Mouse (Mus musculus) limb, embryonic 15.5 days (tissue): Measurements from ENCODE around the gene Trpc4ap. TPM values are rescaled to one million over a fixed set of nuclear protein-coding genes. Genes with fewer than 3 reads are reported as not detected.

Experiments
- ATAC-seq: fragments of 200-750 bp; cut with Nextera tagmentation; 2 replicates; pipeline ENCODE4 v1.8.0; 2017; ENCODE audit warnings: low read depth, moderate TSS enrichment; ENCODE audit not compliant: insufficient number of reproducible peaks, low FRiP score, low TSS enrichment
- H3K27ac ChIP-seq: fragments of 300-500 bp; sonication (generic); 2 replicates; pipeline ENCODE4 v1.5.1; 2015; ENCODE audit warnings: moderate library complexity, mild to moderate bottlenecking, inconsistent platforms
- H3K27me3 ChIP-seq: fragments of 300-500 bp; sonication (generic); 2 replicates; pipeline ENCODE4 v1.6.1; 2015; ENCODE audit warnings: inconsistent platforms
- H3K36me3 ChIP-seq: fragments of 300-500 bp; sonication (generic); 2 replicates; pipeline ENCODE4 v1.6.1; 2015; ENCODE audit warnings: inconsistent platforms
- H3K4me1 ChIP-seq: fragments of 300-500 bp; sonication (generic); 2 replicates; pipeline ENCODE4 v1.6.1; 2015; ENCODE audit warnings: inconsistent platforms
- H3K4me2 ChIP-seq: fragments of 300-500 bp; sonication (generic); 2 replicates; pipeline ENCODE4 v1.6.1; 2015; ENCODE audit warnings: mild to moderate bottlenecking, inconsistent platforms
- H3K4me3 ChIP-seq: fragments of 300-500 bp; sonication (generic); 2 replicates; pipeline ENCODE4 v1.5.1; 2015; ENCODE audit warnings: mild to moderate bottlenecking, inconsistent platforms
- H3K9ac ChIP-seq: fragments of 300-500 bp; sonication (generic); 2 replicates; pipeline ENCODE4 v1.6.1; 2015; ENCODE audit warnings: inconsistent platforms
- H3K9me3 ChIP-seq: fragments of 300-500 bp; sonication (generic); 2 replicates; pipeline ENCODE4 v1.6.1; 2016; ENCODE audit warnings: inconsistent platforms
- WGBS: fragments of 180-500 bp; shearing (Covaris S2); methylation state at CpG from one replicate; pipeline ENCODE4 v1.1.7; 2015; 5-methylcytosine and 5-hydroxymethylcytosine counted together
- polyA plus RNA-seq: library from polyadenylated mRNA; unstranded; fragments of >200 nt; fragmentation: Nextera tagmentation; extraction: Ambion mirVana; gene quantifications from 2 replicates; pipeline ENCODE4 v1.2.1, GENCODE M21; 2015

The Trpc4ap gene
- polyA plus RNA-seq, 1 experiment from 2014 or later = 141 TPM

GRCm38 (mm10) chr2:155603707-155604106 is 88.5 kb downstream of the Trpc4ap start:
- H3K36me3 ChIP-seq = no peaks in the 10 kb centered on the region
- H3K9me3 ChIP-seq = no peaks in the 10 kb centered on the region
- no peaks in the 10 kb centered on the region for H3K4me1 ChIP-seq
- no peak overlapping the region for H3K9ac ChIP-seq
- no peak overlapping the region for H3K4me3 ChIP-seq
- ATAC-seq = no peak
- WGBS = 77% methylated on average over 3 of the region's 3 CpGs
- no peak overlapping the region for H3K4me2 ChIP-seq
- H3K27ac ChIP-seq = no peak overlapping the region
- no peaks in the 10 kb centered on the region for H3K27me3 ChIP-seq

GRCm38 (mm10) chr2:155595516-155595915 is 96.7 kb downstream of the Trpc4ap start:
- Histone ChIP-seq H3K4me3 (no peak overlapping the region), H3K9ac (no peak overlapping the region), H3K9me3 (no peaks in the 10 kb centered on the region), H3K4me1 (peaks cover 9% of the 10 kb centered on the region), H3K27me3 (no peaks in the 10 kb centered on the region), H3K36me3 (no peaks in the 10 kb centered on the region), H3K27ac (no peak overlapping the region), H3K4me2 (no peak overlapping the region)
- WGBS = 76% methylated on average over 6 of the region's 6 CpGs
- no peak for ATAC-seq

GRCm38 (mm10) chr2:155592854-155593283 is 99.3 kb downstream of the Trpc4ap start:
- H3K9me3 ChIP-seq = no peaks in the 10 kb centered on the region
- peak overlapping the region; percentile 69 for H3K4me2 ChIP-seq
- H3K27ac ChIP-seq = peak overlapping the region; percentile 57; the same call in 1 of the 2 replicates
- no peaks in the 10 kb centered on the region for H3K36me3 ChIP-seq
- no peak for ATAC-seq
- WGBS = 0% methylated on average over 9 of the region's 9 CpGs
- no peaks in the 10 kb centered on the region for H3K27me3 ChIP-seq
- H3K4me3 ChIP-seq = peak overlapping the region; percentile 63
- H3K9ac ChIP-seq = peak overlapping the region; percentile 69; the same call in 1 of the 2 replicates
- peaks cover 9% of the 10 kb centered on the region for H3K4me1 ChIP-seq

GRCm38 (mm10) chr2:155592137-155592853 is 99.9 kb downstream of the Trpc4ap start, which contains the start of gene Gss:
Gene Gss, minus strand, starts transcription at chr2:155592810.
- peak; percentile 89 for ATAC-seq
- Histone ChIP-seq H3K4me3 (peak within 1 kb of the TSS; percentile 63), H3K9ac (peak within 1 kb of the TSS; percentile 69), H3K9me3 (no peaks in the 10 kb centered on the region), H3K27ac (peak within 1 kb of the TSS; percentile 90), H3K27me3 (no peaks in the 10 kb centered on the region), H3K4me1 (peaks cover 9% of the 10 kb centered on the region), H3K36me3 (no peaks in the 10 kb centered on the region), H3K4me2 (peak within 1 kb of the TSS; percentile 69)
- 1% methylated on average over 53 of the region's 53 CpGs for WGBS

GRCm38 (mm10) chr2:155591676-155592075 is 100.5 kb downstream of the Trpc4ap start:
- H3K9me3 ChIP-seq = no peaks in the 10 kb centered on the region
- H3K4me2 ChIP-seq = peak overlapping the region; percentile 69
- peak overlapping the region; percentile 63 for H3K4me3 ChIP-seq
- H3K27me3 ChIP-seq = no peaks in the 10 kb centered on the region
- ATAC-seq = no peak
- peak overlapping the region; percentile 69 for H3K9ac ChIP-seq
- H3K4me1 ChIP-seq = peaks cover 7% of the 10 kb centered on the region
- peak overlapping the region; percentile 90 for H3K27ac ChIP-seq
- 5% methylated on average over 6 of the region's 6 CpGs for WGBS
- no peaks in the 10 kb centered on the region for H3K36me3 ChIP-seq

GRCm38 (mm10) chr2:155590876-155591275 is 101.3 kb downstream of the Trpc4ap start:
- Histone ChIP-seq H3K9ac (no peak overlapping the region), H3K4me1 (peaks cover 7% of the 10 kb centered on the region), H3K4me2 (no peak overlapping the region), H3K27me3 (no peaks in the 10 kb centered on the region), H3K4me3 (no peak overlapping the region), H3K27ac (no peak overlapping the region), H3K36me3 (no peaks in the 10 kb centered on the region), H3K9me3 (no peaks in the 10 kb centered on the region)
- ATAC-seq = no peak
- WGBS = 91% methylated on average over 2 of the region's 2 CpGs

- no peak overlapping the region for H3K4me3 ChIP-seq
These were observed 102.7 kb downstream of the Trpc4ap start for GRCm38 (mm10) chr2:155589521-155589920.

GRCm38 (mm10) chr2:155588136-155588535 is 104.0 kb downstream of the Trpc4ap start:
- ATAC-seq = no peak
- no peak overlapping the region for H3K4me2 ChIP-seq
- H3K27me3 ChIP-seq = no peaks in the 10 kb centered on the region
- H3K9ac ChIP-seq = no peak overlapping the region
- H3K4me1 ChIP-seq = peaks cover 7% of the 10 kb centered on the region
- no peaks in the 10 kb centered on the region; the same call in 1 of the 2 replicates for H3K36me3 ChIP-seq
- H3K4me3 ChIP-seq = no peak overlapping the region
- 78% methylated on average over 3 of the region's 3 CpGs for WGBS
- H3K27ac ChIP-seq = no peak overlapping the region
- H3K9me3 ChIP-seq = no peaks in the 10 kb centered on the region

More at GRCm38 (mm10) chr2:155589521-155589920, 102.7 kb downstream of the Trpc4ap start:
- 83% methylated on average over 6 of the region's 6 CpGs for WGBS
- H3K9me3 ChIP-seq = no peaks in the 10 kb centered on the region
- H3K4me1 ChIP-seq = peaks cover 7% of the 10 kb centered on the region
- no peak overlapping the region for H3K9ac ChIP-seq
- no peak overlapping the region for H3K27ac ChIP-seq
- no peak overlapping the region for H3K4me2 ChIP-seq
- H3K27me3 ChIP-seq = no peaks in the 10 kb centered on the region
- H3K36me3 ChIP-seq = no peaks in the 10 kb centered on the region; the same call in 1 of the 2 replicates
- ATAC-seq = no peak

GRCm38 (mm10) chr2:155585486-155585885 is 106.7 kb downstream of the Trpc4ap start:
- no peak overlapping the region for H3K4me3 ChIP-seq
- no peak overlapping the region for H3K27ac ChIP-seq
- no peak overlapping the region for H3K9ac ChIP-seq
- H3K4me2 ChIP-seq = no peak overlapping the region
- no peaks in the 10 kb centered on the region for H3K9me3 ChIP-seq
- no peak for ATAC-seq
- no peaks in the 10 kb centered on the region for H3K27me3 ChIP-seq
- no peaks in the 10 kb centered on the region; the same call in 1 of the 2 replicates for H3K36me3 ChIP-seq
- no peaks in the 10 kb centered on the region for H3K4me1 ChIP-seq
- WGBS = 69% methylated on average over 10 of the region's 10 CpGs

- no peaks in the 10 kb centered on the region for H3K27me3 ChIP-seq
- no peak overlapping the region for H3K27ac ChIP-seq
- no peak overlapping the region for H3K4me2 ChIP-seq
- no peaks in the 10 kb centered on the region for H3K9me3 ChIP-seq
- H3K36me3 ChIP-seq = no peaks in the 10 kb centered on the region; the same call in 1 of the 2 replicates
- H3K4me1 ChIP-seq = no peaks in the 10 kb centered on the region
- H3K9ac ChIP-seq = no peak overlapping the region
- 88% methylated on average over 9 of the region's 9 CpGs for WGBS
- no peak for ATAC-seq
- no peak overlapping the region for H3K4me3 ChIP-seq
These were observed 107.1 kb downstream of the Trpc4ap start for GRCm38 (mm10) chr2:155585082-155585481.
